Mouse (Mus musculus): Measurements from ENCODE around the gene Pbx4.

DNA sequence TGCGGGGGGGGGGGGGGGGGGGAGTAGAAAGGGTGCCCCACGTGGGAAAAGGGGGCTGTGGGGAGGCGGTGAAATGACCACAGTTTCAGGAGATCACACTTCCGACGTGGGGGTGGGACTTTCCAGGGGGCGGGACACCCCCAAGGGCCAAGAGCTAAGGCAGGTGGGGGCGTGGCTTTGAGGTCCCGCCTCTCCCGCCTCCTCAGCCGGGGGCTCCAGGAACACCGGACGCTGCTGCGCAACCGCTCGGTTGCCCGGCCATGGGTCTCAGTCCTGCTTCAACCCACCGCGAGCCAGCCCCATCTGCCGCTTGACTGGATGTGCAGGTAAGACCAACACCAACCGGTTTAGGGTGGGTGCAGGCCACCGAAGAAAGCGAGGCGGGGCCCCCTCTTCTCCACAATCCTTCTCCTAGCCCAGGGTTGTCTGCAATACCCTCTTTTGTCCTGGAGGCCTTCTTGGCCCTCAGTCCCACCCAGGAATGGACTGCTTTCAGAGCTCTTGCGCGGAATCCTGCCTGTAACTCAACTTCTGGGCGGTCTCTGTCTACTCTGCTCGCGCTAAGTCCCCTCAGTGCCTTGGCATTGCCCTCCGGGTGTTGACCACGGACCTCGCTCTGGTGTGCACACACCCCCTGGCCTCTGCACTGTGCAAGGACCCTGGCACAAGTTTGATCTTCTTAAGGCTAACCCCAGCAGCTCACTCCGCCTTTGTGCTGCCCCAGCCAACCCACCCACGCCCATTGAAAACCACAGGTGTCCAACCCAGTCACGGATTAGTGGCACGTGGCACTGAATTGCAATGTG lies 9.7 kb upstream of the Pbx4 start, which contains the start of gene Lpar2:
- TF ChIP-seq GATA1 (IDR thresholded peaks at IDR 0.05; ENCODE audit: low read length) (no peak), TAL1 (IDR thresholded peaks at IDR 0.05; ENCODE audit: low read length) (no peak)
